Mouse (Mus musculus) limb, embryonic 14.5 days (tissue): ENCODE measurements around the gene Mall. TPM values are rescaled to one million over a fixed set of nuclear protein-coding genes. Genes with fewer than 3 reads are reported as not detected.

Source experiments
- ATAC-seq: fragments of 200-750 bp; cut with Nextera tagmentation; 2 replicates; pipeline ENCODE4 v1.8.0; 2017; ENCODE audit warnings: low read depth, moderate number of reproducible peaks, moderate TSS enrichment; ENCODE audit not compliant: low FRiP score
- DNase-seq: peaks from one replicate; pipeline ENCODE4 v3.0.0-alpha.2; 2015; ENCODE audit warnings: low spot score
- H3K27ac ChIP-seq: fragments of 300-500 bp; sonication (generic); replicated peaks from 2 replicates; pipeline ENCODE4 v1.5.1; 2014; ENCODE audit warnings: low read depth, mild to moderate bottlenecking, low read length, moderate library complexity, mixed read lengths
- H3K27me3 ChIP-seq: fragments of 300-500 bp; sonication (generic); 2 replicates; pipeline ENCODE4 v1.6.1; 2014; ENCODE audit warnings: low read length, mixed read lengths; ENCODE audit not compliant: control insufficient read depth, insufficient read depth
- H3K36me3 ChIP-seq: fragments of 300-500 bp; sonication (generic); 2 replicates; pipeline ENCODE4 v1.6.1; 2014; ENCODE audit warnings: mild to moderate bottlenecking, low read length, moderate library complexity, mixed read lengths; ENCODE audit not compliant: control insufficient read depth, insufficient read depth
- H3K4me1 ChIP-seq: fragments of 300-500 bp; sonication (generic); 2 replicates; pipeline ENCODE4 v1.6.1; 2014; ENCODE audit warnings: antibody characterized with exemption, low read length, mixed read lengths; ENCODE audit not compliant: control insufficient read depth, insufficient read depth
- H3K4me2 ChIP-seq: fragments of 300-500 bp; sonication (generic); replicated peaks from 2 replicates; pipeline ENCODE4 v1.6.1; 2014; ENCODE audit warnings: low read depth, mild to moderate bottlenecking, low read length, moderate library complexity; ENCODE audit not compliant: severe bottlenecking
- H3K4me3 ChIP-seq: fragments of 300-500 bp; sonication (generic); replicated peaks from 2 replicates; pipeline ENCODE4 v1.5.1; 2014; ENCODE audit warnings: low read length
- H3K9ac ChIP-seq: fragments of 300-500 bp; sonication (generic); 2 replicates; pipeline ENCODE4 v1.6.1; 2014; ENCODE audit warnings: mild to moderate bottlenecking, low read depth, low read length, moderate library complexity; ENCODE audit not compliant: severe bottlenecking
- H3K9me3 ChIP-seq: fragments of 300-500 bp; sonication (generic); 2 replicates; pipeline ENCODE4 v1.6.1; 2016; ENCODE audit warnings: low read length; ENCODE audit not compliant: control insufficient read depth
- POLR2A ChIP-seq: fragments of 200-500 bp; IDR thresholded peaks from 2 replicates; pipeline ENCODE4 v1.8.0; 2012; ENCODE audit warnings: inconsistent platforms, mild to moderate bottlenecking, moderate library complexity, borderline replicate concordance; ENCODE audit not compliant: insufficient read depth, insufficient read length; ENCODE audit errors: extremely low read depth
- WGBS: fragments of 180-500 bp; shearing (Covaris S2); extraction: QIAGEN DNeasy Blood & Tissue Kit; methylation state at CpG from one replicate; pipeline ENCODE4 v1.1.7; 2014; 5-methylcytosine and 5-hydroxymethylcytosine counted together
- polyA plus RNA-seq, 2 experiments: library from polyadenylated mRNA; depleted of rRNA in 1 of 2; stranded (reverse) in 1 of 2; unstranded in 1 of 2; fragments of >200 nt; fragmentation: Nextera tagmentation in 1 of 2; extraction: Ambion mirVana in 1 of 2; gene quantifications; 2 replicates each; pipeline versions ENCODE4 v1.2.1 to v1.2.3; 2012 to 2014

Mall gene
- polyA plus RNA-seq (2012; rRNA removed) (16.5 and 16.8 TPM in 2 replicates), polyA plus RNA-seq (2014; fragmentation: Nextera tagmentation; extraction: Ambion mirVana) (26.4 and 30.4 TPM in 2 replicates)

GRCm38 (mm10) chr2:127729671-127730070, at the start of gene Mall:
Gene Mall, minus strand, starts transcription at chr2:127729932.
- Histone ChIP-seq H3K9ac (no peak within 1 kb of the TSS; the same call in 1 of the 2 replicates), H3K4me2 (peak within 1 kb of the TSS; percentile 51), H3K27me3 (no peaks in the 10 kb centered on the region; the same call in 1 of the 2 replicates), H3K9me3 (no peaks in the 10 kb centered on the region), H3K4me3 (peak within 1 kb of the TSS; percentile 21), H3K4me1 (peaks cover 21% of the 10 kb centered on the region), H3K36me3 (no peaks in the 10 kb centered on the region), H3K27ac (peak within 1 kb of the TSS; percentile 2; the same call in 1 of the 2 replicates)
- WGBS, result 1% methylated on average over 26 of the region's 26 CpGs
- peak; percentile 15; the same call in 1 of the 2 replicates for ATAC-seq
- TF ChIP-seq POLR2A, result no peak
- no peak for DNase-seq

- 72% methylated on average over 5 of the region's 5 CpGs for WGBS
- no peaks in the 10 kb centered on the region for H3K9me3 ChIP-seq
- DNase-seq (no peak), ATAC-seq (no peak)
- no peak overlapping the region for H3K4me2 ChIP-seq
- no peak overlapping the region for H3K9ac ChIP-seq
- H3K36me3 ChIP-seq, result peaks cover 21% of the 10 kb centered on the region
- no peaks in the 10 kb centered on the region for H3K27me3 ChIP-seq
- no peak overlapping the region for H3K27ac ChIP-seq
- H3K4me3 ChIP-seq, result no peak overlapping the region
- no peaks in the 10 kb centered on the region for H3K4me1 ChIP-seq
- no peak for TF ChIP-seq POLR2A
Measured at GRCm38 (mm10) chr2:127778451-127778850, 48.7 kb upstream of the Mall start.

- no peak overlapping the region for H3K27ac ChIP-seq
- H3K27me3 ChIP-seq, result no peaks in the 10 kb centered on the region
- WGBS, result 82% methylated on average over 3 of the region's 3 CpGs
- H3K4me3 ChIP-seq, result no peak overlapping the region
- ATAC-seq (no peak), DNase-seq (no peak)
- peaks cover 39% of the 10 kb centered on the region for H3K36me3 ChIP-seq
- H3K9ac ChIP-seq, result no peak overlapping the region
- H3K4me2 ChIP-seq, result no peak overlapping the region
- no peaks in the 10 kb centered on the region for H3K4me1 ChIP-seq
- H3K9me3 ChIP-seq, result no peaks in the 10 kb centered on the region
- TF ChIP-seq POLR2A, result no peak
Measured at GRCm38 (mm10) chr2:127775013-127775412, 45.3 kb upstream of the Mall start.

DNA sequence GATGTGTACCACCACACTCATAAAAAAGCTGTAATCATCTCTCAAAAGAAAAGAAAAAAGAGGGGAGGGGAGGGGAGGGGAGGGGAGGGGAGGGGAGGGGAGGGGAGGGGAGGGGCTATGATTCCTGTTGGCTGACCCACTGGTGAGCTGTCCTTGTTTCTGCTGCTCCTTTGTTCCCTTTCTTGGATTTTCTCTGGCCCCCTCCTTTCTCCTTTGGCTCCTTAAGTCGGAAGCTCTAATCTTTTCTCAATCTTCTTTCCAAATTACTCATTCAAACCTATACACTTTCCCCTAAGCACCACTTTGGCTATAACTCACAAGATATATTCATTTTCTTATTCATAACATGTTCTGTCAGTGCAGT, 44.8 kb upstream of the Mall start:
- H3K4me1 ChIP-seq, result no peaks in the 10 kb centered on the region
- DNase-seq, result no peak
- H3K4me3 ChIP-seq, result no peak overlapping the region
- H3K36me3 ChIP-seq, result peaks cover 44% of the 10 kb centered on the region
- no peak for TF ChIP-seq POLR2A
- no peaks in the 10 kb centered on the region for H3K27me3 ChIP-seq
- no peaks in the 10 kb centered on the region for H3K9me3 ChIP-seq
- ATAC-seq, result no peak
- H3K9ac ChIP-seq, result no peak overlapping the region
- H3K27ac ChIP-seq, result no peak overlapping the region
- 89% methylated on average over 1 of the region's 1 CpGs for WGBS
- H3K4me2 ChIP-seq, result no peak overlapping the region

- no peak overlapping the region for H3K9ac ChIP-seq
- H3K4me2 ChIP-seq, result no peak overlapping the region
- 63% methylated on average over 15 of the region's 15 CpGs for WGBS
- H3K4me3 ChIP-seq, result no peak overlapping the region
- DNase-seq (no peak), ATAC-seq (no peak)
- H3K27ac ChIP-seq, result no peak overlapping the region
- TF ChIP-seq POLR2A, result no peak
- no peaks in the 10 kb centered on the region for H3K4me1 ChIP-seq
- no peaks in the 10 kb centered on the region for H3K9me3 ChIP-seq
- no peaks in the 10 kb centered on the region for H3K27me3 ChIP-seq
- H3K36me3 ChIP-seq, result peaks cover 43% of the 10 kb centered on the region
Measured at GRCm38 (mm10) chr2:127773938-127774577, 44.3 kb upstream of the Mall start.

DNA sequence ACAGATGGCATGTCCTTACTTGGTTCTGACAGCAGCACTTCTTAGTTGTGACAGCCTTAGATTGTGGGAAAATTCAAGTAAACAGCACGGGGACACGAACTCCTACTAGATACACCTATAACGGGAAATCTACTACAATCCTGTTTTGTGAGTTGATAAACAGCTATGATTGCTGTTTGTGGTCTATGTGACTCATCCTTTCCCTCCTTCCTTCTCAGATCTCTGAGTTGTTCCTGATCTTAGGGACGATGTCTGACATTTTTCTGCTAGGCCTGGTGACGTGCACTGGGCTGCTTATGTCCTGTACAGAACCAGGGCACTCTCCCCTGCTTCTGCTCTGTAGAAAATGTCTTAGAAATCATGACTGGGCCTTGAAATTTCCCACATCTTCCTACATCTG, 31.9 kb upstream of the Mall start:
- peak overlapping the region; percentile 12; the same call in 1 of the 2 replicates for H3K9ac ChIP-seq
- no peaks in the 10 kb centered on the region for H3K9me3 ChIP-seq
- DNase-seq (no peak), ATAC-seq (no peak)
- H3K4me3 ChIP-seq, result no peak overlapping the region
- H3K4me2 ChIP-seq, result no peak overlapping the region
- no peaks in the 10 kb centered on the region for H3K27me3 ChIP-seq
- WGBS, result 85% methylated on average over 5 of the region's 5 CpGs
- peaks cover 38% of the 10 kb centered on the region for H3K36me3 ChIP-seq
- H3K27ac ChIP-seq, result no peak overlapping the region
- no peak for TF ChIP-seq POLR2A
- H3K4me1 ChIP-seq, result no peaks in the 10 kb centered on the region
